Mouse (Mus musculus) liver, postnatal 0 days (tissue): ENCODE measurements at regions not wholly inside any gene's neighbourhood (a gene's known extent, or its start where the extent isn't known, plus 50 kb on each side); places are given as distances from the start of the nearest gene placed in this dataset.

Source experiments
- ATAC-seq: fragments of 200-750 bp; cut with Nextera tagmentation; 2 replicates; pipeline ENCODE4 v1.8.0; 2017; ENCODE audit warnings: mild to moderate bottlenecking, moderate library complexity
- DNase-seq: peaks from one replicate; pipeline ENCODE4 v3.0.0-alpha.2; 2016
- H3K27ac ChIP-seq: fragments of 300-500 bp; sonication (generic); 2 replicates; pipeline ENCODE4 v1.5.1; 2014; ENCODE audit warnings: antibody characterized with exemption, moderate library complexity, mild to moderate bottlenecking, low read depth
- H3K27me3 ChIP-seq: fragments of 300-500 bp; sonication (generic); 2 replicates; pipeline ENCODE4 v1.6.1; 2014; ENCODE audit warnings: low read length, control low read depth, mixed read lengths; ENCODE audit not compliant: insufficient read depth
- H3K36me3 ChIP-seq: fragments of 300-500 bp; sonication (generic); replicated peaks from 2 replicates; pipeline ENCODE4 v1.6.1; 2014; ENCODE audit warnings: mild to moderate bottlenecking, control low read depth, low read length, moderate library complexity, mixed read lengths; ENCODE audit not compliant: insufficient read depth
- H3K4me1 ChIP-seq: fragments of 300-500 bp; sonication (generic); 2 replicates; pipeline ENCODE4 v1.6.1; 2014; ENCODE audit warnings: antibody characterized with exemption, mild to moderate bottlenecking, control low read depth; ENCODE audit not compliant: insufficient read depth
- H3K4me2 ChIP-seq: fragments of 300-500 bp; sonication (generic); 2 replicates; pipeline ENCODE4 v1.6.1; 2014; ENCODE audit warnings: low read depth, mild to moderate bottlenecking, low read length, moderate library complexity, mixed read lengths
- H3K4me3 ChIP-seq: fragments of 300-500 bp; sonication (generic); 2 replicates; pipeline ENCODE4 v1.5.1; 2014; ENCODE audit warnings: low read depth, low read length
- H3K9ac ChIP-seq: fragments of 300-500 bp; sonication (generic); replicated peaks from 2 replicates; pipeline ENCODE4 v1.6.1; 2014; ENCODE audit warnings: mild to moderate bottlenecking, moderate library complexity
- H3K9me3 ChIP-seq: fragments of 300-500 bp; sonication (generic); 2 replicates; pipeline ENCODE4 v1.6.1; 2016; ENCODE audit warnings: mild to moderate bottlenecking, control low read depth, low read length, mixed read lengths
- CTCF ChIP-seq: sonication (generic); IDR thresholded peaks from 2 replicates; pipeline ENCODE4 v1.5.1; 2016; ENCODE audit warnings: antibody characterized with exemption, low read depth
- EP300 ChIP-seq: IDR thresholded peaks from 2 replicates; pipeline ENCODE4 v1.6.1; 2016; ENCODE audit warnings: antibody characterized with exemption, low read depth, mild to moderate bottlenecking
- whole genome bisulfite sequencing: fragments of 180-500 bp; shearing (Covaris S2); extraction: QIAGEN DNeasy Blood & Tissue Kit; methylation state at CpG from one replicate; pipeline ENCODE4 v1.1.7; 2014; ENCODE audit not compliant: insufficient replicate concordance; 5-methylcytosine and 5-hydroxymethylcytosine counted together

DNA sequence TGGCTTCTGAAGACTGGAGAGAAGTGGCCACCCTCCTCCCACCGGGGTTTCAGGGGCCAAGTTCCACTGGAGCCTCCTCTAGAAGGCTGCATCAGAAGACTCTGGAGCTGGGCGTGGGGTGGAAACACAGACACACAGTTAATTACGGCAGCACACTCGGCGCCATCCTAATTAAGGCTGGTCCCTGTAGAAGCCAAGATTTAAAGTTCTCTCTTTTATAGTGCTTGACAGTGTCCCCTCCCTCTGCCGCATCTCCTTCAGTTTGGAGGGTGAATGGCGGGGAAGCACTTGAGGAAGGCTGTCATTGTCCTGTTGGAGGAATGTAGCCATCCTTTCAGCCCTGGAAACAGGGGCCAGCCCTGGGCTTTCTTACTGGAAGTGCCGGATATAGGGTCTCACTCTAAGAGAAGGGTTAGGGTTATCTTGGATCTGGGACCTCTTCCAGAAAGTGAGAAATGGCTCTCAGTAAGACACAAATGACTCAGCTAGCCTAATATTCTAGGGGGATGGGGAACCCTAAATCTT lies 50.2 kb upstream of the Nkd1 start:
- H3K4me2 ChIP-seq: no peak overlapping the region
- H3K4me3 ChIP-seq: no peak overlapping the region
- no peak for DNase-seq
- H3K9me3 ChIP-seq: no peaks in the 10 kb centered on the region
- no peaks in the 10 kb centered on the region for H3K36me3 ChIP-seq
- no peaks in the 10 kb centered on the region for H3K27me3 ChIP-seq
- 52% methylated on average over 8 of the region's 8 CpGs for WGBS
- TF ChIP-seq EP300: no peak
- TF ChIP-seq CTCF: no peak
- no peak for ATAC-seq
- no peak overlapping the region for H3K27ac ChIP-seq
- no peak overlapping the region for H3K9ac ChIP-seq
- H3K4me1 ChIP-seq: no peaks in the 10 kb centered on the region
